Mouse (Mus musculus): ENCODE measurements around the gene Gm49368.
A peak's percentile ranks its signal among the peaks of the same experiment; 100 is the strongest.
"Not testable (repeated sequence)": the region's sequence is repeated elsewhere in the genome, so short reads cannot be mapped to it uniquely, and the experiment has no call there.

Gene Gm49368

DNA sequence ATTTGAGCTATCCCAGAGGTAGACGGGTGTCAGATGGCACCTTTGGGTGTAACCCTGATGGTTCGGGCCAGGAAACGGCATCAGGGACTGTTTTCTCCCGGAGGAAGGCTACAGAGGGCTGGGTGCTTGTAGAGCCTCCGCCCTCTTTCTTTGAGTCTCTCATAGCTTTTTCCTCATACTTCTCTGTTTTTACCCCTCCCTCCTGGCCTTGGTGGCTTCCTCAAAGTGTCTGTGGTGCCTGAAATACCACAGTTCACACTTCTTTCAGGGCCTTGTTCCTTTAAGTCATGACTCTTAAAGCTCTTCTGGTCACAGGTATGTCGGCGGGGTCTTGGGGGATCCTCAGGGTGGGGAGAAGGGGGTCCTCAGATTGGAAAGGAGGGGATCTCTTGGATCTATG, at the start of gene Gm49368, which contains the start of gene Itgam:
Gene Gm49368, plus strand, starts transcription at position 228 of the 400 bp plus-strand sequence.
Gene Itgam, plus strand, starts transcription at position 185 of the 400 bp plus-strand sequence.
- no peak for DNase-seq (ENCODE audit: low read depth, low spot score)

GRCm38 (mm10) chr7:128013116-128013515, 49.4 kb upstream of the Gm49368 start:
- DNase-seq (ENCODE audit: low read depth, low spot score): no peak

- not testable (repeated sequence) for DNase-seq (ENCODE audit: low read depth, low spot score)
Measured at GRCm38 (mm10) chr7:128016134-128016533, 46.3 kb upstream of the Gm49368 start.

GRCm38 (mm10) chr7:128016650-128017049, 45.8 kb upstream of the Gm49368 start:
- no peak for DNase-seq (ENCODE audit: low read depth, low spot score)

- no peak for DNase-seq (ENCODE audit: low read depth, low spot score)
Measured at GRCm38 (mm10) chr7:128018275-128018674, 44.2 kb upstream of the Gm49368 start.

DNA sequence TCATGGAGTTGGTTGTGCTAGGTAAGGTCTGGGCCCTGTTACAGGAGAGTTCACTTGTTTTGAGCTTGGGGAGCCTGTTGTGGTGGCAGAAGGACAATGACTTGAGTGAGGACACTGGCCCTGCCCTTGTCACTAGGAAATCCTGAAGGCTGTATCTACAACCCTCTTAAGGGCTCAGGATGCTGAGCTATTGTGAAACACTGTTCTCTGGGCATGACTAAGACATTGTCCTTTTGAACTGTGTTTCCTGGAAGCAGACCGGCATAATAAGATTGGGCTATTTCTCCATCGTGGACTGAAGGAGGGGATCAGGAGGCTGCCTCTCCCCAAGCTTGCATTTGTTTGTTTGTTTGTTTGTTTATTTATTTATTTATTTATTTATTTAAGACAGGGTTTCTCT, 43.3 kb upstream of the Gm49368 start:
- no peak for DNase-seq (ENCODE audit: low read depth, low spot score)

DNA sequence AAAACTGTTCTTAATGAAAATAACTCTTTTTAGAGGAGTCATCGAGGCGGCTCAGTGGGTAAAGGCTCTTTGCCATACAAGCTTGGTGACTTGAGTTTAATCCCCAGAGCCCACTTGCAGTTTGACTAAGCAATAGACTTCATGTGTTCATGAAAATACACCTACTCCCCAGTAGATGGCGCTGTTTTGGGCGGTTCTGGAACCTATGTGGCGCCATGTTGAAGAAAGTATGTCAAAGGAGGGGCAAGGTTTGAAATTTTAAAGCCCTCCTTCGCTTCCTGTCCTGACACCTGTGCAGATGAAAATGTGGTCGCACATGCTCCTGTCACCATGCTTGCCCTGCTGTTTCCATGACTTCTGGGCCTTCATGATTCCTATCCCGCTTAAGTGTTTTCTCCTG, 39.5 kb upstream of the Gm49368 start:
- DNase-seq (ENCODE audit: low read depth, low spot score): peak; percentile 8

GRCm38 (mm10) chr7:128023565-128023964, 38.9 kb upstream of the Gm49368 start:
- DNase-seq (ENCODE audit: low read depth, low spot score): no peak

DNA sequence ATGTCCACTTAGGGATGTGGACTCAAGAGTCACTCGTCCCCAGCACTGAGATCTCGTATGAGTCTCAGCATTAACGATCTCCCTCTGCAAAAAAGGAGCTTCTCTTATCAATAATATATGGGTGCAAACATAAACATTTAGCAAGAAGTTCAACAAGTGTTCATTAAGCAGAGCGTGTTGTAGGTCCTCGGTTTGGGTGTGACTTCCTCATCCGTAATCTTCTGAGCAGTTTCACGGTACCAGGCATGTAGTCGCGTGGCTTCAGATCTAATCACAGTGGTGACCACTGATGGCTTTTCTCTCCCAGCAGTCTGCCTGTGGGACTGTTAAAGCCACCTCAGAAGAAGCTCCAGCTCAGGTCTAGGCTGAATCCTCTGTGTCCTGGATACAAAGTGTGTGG, 38.1 kb upstream of the Gm49368 start:
- no peak for DNase-seq (ENCODE audit: low read depth, low spot score)

- DNase-seq (ENCODE audit: low read depth, low spot score): no peak
Measured at GRCm38 (mm10) chr7:128024932-128025331, 37.6 kb upstream of the Gm49368 start.

- no peak for DNase-seq (ENCODE audit: low read depth, low spot score)
Measured at GRCm38 (mm10) chr7:128025381-128025780, 37.1 kb upstream of the Gm49368 start.

- peak; percentile 8 for DNase-seq (ENCODE audit: low read depth, low spot score)
Measured at GRCm38 (mm10) chr7:128031403-128031976, 31.0 kb upstream of the Gm49368 start.

DNA sequence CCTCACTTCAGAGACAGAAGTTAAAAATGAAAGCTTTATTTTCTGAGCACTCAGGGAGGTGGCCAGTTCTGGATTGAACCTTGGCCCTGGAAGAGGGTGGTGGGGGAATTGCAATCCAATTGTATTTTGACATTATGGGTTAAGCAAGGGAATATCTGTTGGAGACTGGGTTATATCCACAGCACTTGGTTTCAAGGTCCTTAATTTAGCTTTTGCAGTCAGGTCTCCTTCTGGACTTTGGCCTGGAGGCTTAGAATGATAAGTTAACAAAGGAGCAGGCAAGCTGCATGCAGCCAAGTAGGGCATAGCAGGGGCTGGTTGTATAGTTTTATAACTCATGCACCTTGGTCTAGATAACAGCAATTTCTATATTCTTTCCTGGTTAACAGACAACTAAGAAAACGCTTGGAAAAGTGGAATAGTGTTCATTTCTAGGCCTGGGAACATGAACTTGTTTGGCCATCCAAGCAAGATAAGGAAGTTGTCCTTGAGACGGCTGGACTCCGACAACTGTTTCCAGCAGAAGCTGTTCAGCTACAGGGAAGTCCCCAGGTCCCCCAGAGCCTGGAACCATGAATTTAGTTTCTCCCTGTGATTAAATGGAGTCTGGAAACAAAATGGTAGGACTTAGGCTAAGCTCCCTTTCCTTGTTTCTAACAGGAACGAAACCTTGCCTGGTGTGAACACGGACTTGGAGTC, 30.0 kb upstream of the Gm49368 start:
- DNase-seq (ENCODE audit: low read depth, low spot score): no peak

DNA sequence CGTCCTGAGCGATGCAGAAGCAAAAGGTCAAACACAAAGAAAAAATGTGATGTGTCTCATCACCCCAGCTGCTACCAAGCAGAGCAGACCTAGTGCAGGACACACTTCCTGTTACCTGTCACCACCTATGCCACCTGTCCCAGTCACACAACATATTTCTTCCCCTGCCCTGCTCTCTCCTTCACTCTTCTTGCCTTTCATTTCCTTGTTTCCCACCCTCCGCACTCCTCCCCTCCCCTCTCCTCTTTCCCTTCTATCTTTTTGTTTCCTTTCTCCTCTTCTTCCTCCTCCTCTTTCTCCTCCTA, 29.5 kb upstream of the Gm49368 start:
- no peak for DNase-seq (ENCODE audit: low read depth, low spot score)

- DNase-seq (ENCODE audit: low read depth, low spot score): no peak
Measured at GRCm38 (mm10) chr7:128033616-128034015, 28.9 kb upstream of the Gm49368 start.

- not testable (repeated sequence) for DNase-seq (ENCODE audit: low read depth, low spot score)
Measured at GRCm38 (mm10) chr7:128042161-128042820, 20.2 kb upstream of the Gm49368 start.

DNA sequence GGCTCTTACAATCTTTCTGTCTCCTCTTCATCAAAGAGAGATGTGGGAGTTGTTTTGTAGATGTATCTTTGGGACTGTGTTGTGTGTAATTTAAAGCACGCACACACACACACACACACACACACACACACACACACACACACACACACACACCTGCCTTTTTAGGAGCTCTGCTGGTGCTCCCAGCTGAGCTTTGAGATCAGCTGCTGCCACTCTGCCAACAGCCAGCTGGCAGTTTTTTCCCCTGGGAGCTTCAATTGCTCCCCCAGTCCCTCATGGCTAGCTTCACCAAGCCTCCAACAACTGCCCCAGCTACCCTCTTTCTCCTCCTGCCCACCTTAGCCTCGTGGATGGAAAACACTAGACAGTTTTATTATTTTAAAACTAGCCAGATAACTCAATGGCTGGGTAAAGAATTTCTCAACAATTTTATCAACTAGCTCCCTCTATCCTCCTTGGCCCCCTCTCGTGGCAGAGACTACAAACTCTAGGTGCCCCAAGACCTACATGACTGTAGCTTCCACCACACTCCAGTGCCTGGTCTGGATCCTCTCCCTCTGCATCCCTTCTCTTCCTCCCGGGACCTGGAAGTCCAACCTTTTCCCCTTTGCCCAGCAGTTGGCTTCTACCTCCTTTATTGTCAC, 18.2 kb upstream of the Gm49368 start:
- DNase-seq (ENCODE audit: low read depth, low spot score): no peak

DNA sequence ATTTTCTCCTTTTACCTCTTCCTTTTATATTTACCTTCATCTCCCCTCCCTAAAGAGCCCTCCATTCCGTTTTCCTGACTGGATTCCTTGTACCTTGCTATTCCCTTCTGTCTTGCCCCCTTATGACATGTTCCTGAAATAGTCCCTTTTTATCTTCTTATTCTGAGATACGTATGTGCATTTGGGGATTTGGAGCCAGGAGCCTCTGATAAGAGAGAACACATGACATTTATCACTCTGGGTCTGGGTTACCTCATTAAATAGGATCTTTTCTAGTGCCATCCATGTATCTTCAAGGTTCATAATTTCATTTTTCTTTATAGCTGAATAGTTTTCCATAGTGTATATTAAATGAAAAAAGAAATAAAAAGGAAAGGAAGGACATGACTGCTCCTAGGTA, 16.8 kb upstream of the Gm49368 start:
- DNase-seq (ENCODE audit: low read depth, low spot score): no peak

DNA sequence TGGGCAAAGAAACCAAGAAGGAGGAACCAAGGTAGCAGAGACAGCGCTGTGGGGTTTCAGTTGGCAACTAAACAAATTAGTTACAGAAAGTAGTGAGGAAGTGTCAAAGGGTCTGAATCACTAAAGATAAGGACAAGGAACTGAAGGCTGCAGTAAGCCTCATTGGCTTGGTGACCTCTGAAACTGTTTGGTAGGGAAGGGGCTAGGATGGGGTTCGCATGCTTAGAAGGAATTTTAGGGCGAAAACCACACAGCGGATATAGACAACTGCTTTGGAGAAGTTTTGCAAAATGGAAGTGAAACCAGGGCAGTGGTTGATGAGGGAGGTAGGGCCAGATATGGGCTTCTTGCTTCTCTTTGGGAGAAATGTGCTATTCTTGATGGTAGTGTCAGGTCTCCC, 13.7 kb upstream of the Gm49368 start:
- no peak for DNase-seq (ENCODE audit: low read depth, low spot score)

- DNase-seq (ENCODE audit: low read depth, low spot score): no peak
Measured at GRCm38 (mm10) chr7:128049254-128049653, 13.2 kb upstream of the Gm49368 start.

GRCm38 (mm10) chr7:128050739-128051138, 11.7 kb upstream of the Gm49368 start:
- no peak for DNase-seq (ENCODE audit: low read depth, low spot score)

DNA sequence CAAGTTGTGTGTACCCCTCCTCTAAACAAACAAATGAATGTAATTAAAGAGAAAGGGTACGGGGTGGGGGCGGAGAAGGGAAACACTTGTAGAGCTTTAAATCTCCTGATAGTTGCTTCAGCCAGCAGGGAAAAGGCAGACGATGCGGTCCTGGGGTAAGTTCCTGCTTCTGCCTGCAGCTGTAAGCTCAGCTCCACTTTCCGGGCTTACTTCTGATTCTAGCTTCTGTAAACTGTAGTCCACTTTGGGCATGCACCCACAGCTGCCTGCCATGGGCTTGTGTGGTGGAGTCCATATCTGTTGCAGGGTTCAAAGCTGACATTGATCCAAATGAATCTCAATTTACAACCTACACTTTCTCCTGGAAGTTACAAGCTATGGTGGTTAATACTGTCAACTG, 9.4 kb upstream of the Gm49368 start:
- no peak for DNase-seq (ENCODE audit: low read depth, low spot score)

Measured in c-Kit-negative CD71-positive TER-119-positive erythroid progenitor cells, embryonic 14.5 days (primary cell).